Mouse (Mus musculus) MEL (cell line): Measurements from ENCODE around the gene Atp5g1. TPM values are rescaled to one million over a fixed set of nuclear protein-coding genes. Genes with fewer than 3 reads are reported as not detected.

ENCODE experiments used
- DNase-seq: peaks from one replicate; pipeline ENCODE4 v3.0.0; 2011; ENCODE audit warnings: low read depth, low spot score
- H3K27ac ChIP-seq: 2 replicates; pipeline ENCODE4 v1.5.1; 2012; ENCODE audit warnings: low read depth, mild to moderate bottlenecking, control low read depth, low read length, moderate library complexity; ENCODE audit not compliant: control insufficient read depth
- H3K27me3 ChIP-seq, 2 experiments: fragments of 150-350 bp in 1 of 2; sonication (generic) in 1 of 2; 2 replicates each; pipeline ENCODE4 v1.6.1; 2012; ENCODE audit warnings: low read length in 2 of 2, mild to moderate bottlenecking in 2 of 2, improper control_type of control experiment in 1 of 2, moderate library complexity in 1 of 2; ENCODE audit not compliant: insufficient read depth in 2 of 2, control insufficient read depth in 1 of 2
- H3K36me3 ChIP-seq, 2 experiments: 2 replicates each; pipeline ENCODE4 v1.6.1; 2012 to 2014; ENCODE audit warnings: low read length in 2 of 2, improper control_type of control experiment in 1 of 2, inconsistent platforms in 1 of 2, mild to moderate bottlenecking in 1 of 2; ENCODE audit not compliant: insufficient read depth in 2 of 2, control insufficient read depth in 1 of 2
- H3K4me1 ChIP-seq, 2 experiments: fragments of 150-350 bp in 1 of 2; sonication (generic) in 1 of 2; 2 replicates each; pipeline ENCODE4 v1.6.1; 2012; ENCODE audit warnings: low read length in 2 of 2, improper control_type of control experiment in 1 of 2, mild to moderate bottlenecking in 1 of 2; ENCODE audit not compliant: insufficient read depth in 2 of 2, control insufficient read depth in 1 of 2
- H3K4me3 ChIP-seq, 2 experiments: fragments of 150-350 bp in 1 of 2; sonication (generic) in 1 of 2; 2 replicates each; pipeline ENCODE4 v1.5.1; 2012; ENCODE audit warnings: low read depth in 2 of 2, low read length in 2 of 2, mild to moderate bottlenecking in 2 of 2, moderate library complexity in 2 of 2, control low read depth in 1 of 2, improper control_type of control experiment in 1 of 2; ENCODE audit not compliant: control insufficient read depth in 1 of 2, insufficient read depth in 1 of 2
- H3K79me2 ChIP-seq: 2 replicates; pipeline ENCODE4 v1.6.1; 2012; ENCODE audit warnings: mild to moderate bottlenecking, low read length, moderate library complexity; ENCODE audit not compliant: control insufficient read depth, poor library complexity, insufficient read depth
- H3K9ac ChIP-seq: 2 replicates; pipeline ENCODE4 v1.6.1; 2012; ENCODE audit warnings: low read depth, mild to moderate bottlenecking, control low read depth, low read length, moderate library complexity; ENCODE audit not compliant: control insufficient read depth, poor library complexity, severe bottlenecking
- H3K9me3 ChIP-seq: fragments of 150-350 bp; sonication (generic); replicated peaks from 2 replicates; pipeline ENCODE4 v1.6.1; 2012; ENCODE audit warnings: mild to moderate bottlenecking, low read length, improper control_type of control experiment, moderate library complexity; ENCODE audit not compliant: insufficient read depth
- BHLHE40 ChIP-seq: IDR thresholded peaks from 2 replicates; pipeline ENCODE4 v1.6.1; 2012; ENCODE audit warnings: low read depth, mild to moderate bottlenecking, inconsistent platforms, low read length, improper control_type of control experiment, borderline replicate concordance
- CHD2 ChIP-seq: IDR thresholded peaks from 2 replicates; pipeline ENCODE4 v1.6.1; 2011; ENCODE audit warnings: low read length, improper control_type of control experiment
- CTCF ChIP-seq, 3 experiments: IDR thresholded peaks in 2 of 3; conservative IDR thresholded peaks in 1 of 3; 2 replicates each; pipeline ENCODE4 v1.5.1; 2011 to 2012; ENCODE audit warnings: low read length in 3 of 3, low read depth in 2 of 3, mild to moderate bottlenecking in 2 of 3, improper control_type of control experiment in 1 of 3, inconsistent platforms in 1 of 3, mixed read lengths in 1 of 3, moderate library complexity in 1 of 3; ENCODE audit not compliant: control insufficient read depth in 1 of 3, insufficient read depth in 1 of 3, poor library complexity in 1 of 3, severe bottlenecking in 1 of 3
- E2F4 ChIP-seq: IDR thresholded peaks from 2 replicates; pipeline ENCODE4 v1.6.1; 2011; ENCODE audit warnings: low read depth, low read length, improper control_type of control experiment, borderline replicate concordance
- ELF1 ChIP-seq: IDR thresholded peaks from 2 replicates; pipeline ENCODE4 v1.6.1; 2014; ENCODE audit warnings: low read depth, mild to moderate bottlenecking, inconsistent platforms, low read length, improper control_type of control experiment, moderate library complexity
- ETS1 ChIP-seq: IDR thresholded peaks from 2 replicates; pipeline ENCODE4 v1.6.1; 2012; ENCODE audit warnings: low read depth, mild to moderate bottlenecking, inconsistent platforms, low read length, improper control_type of control experiment, moderate library complexity
- GABPA ChIP-seq: IDR thresholded peaks from 2 replicates; pipeline ENCODE4 v1.6.1; 2012; ENCODE audit warnings: low read depth, mild to moderate bottlenecking, inconsistent platforms, low read length, improper control_type of control experiment, moderate library complexity
- GATA1 ChIP-seq: IDR thresholded peaks from 2 replicates; pipeline ENCODE4 v1.6.1; 2011; ENCODE audit warnings: low read depth, low read length, improper control_type of control experiment
- HCFC1 ChIP-seq: IDR thresholded peaks from 2 replicates; pipeline ENCODE4 v1.6.1; 2012; ENCODE audit warnings: low read depth, mild to moderate bottlenecking, inconsistent platforms, low read length, improper control_type of control experiment, moderate library complexity
- JUND ChIP-seq: IDR thresholded peaks from 2 replicates; pipeline ENCODE4 v1.6.1; 2011; ENCODE audit warnings: low read depth, mild to moderate bottlenecking, improper control_type of control experiment, low read length
- KAT2A ChIP-seq: conservative IDR thresholded peaks from 2 replicates; pipeline ENCODE4 v1.6.1; 2012; ENCODE audit warnings: low read depth, low read length, improper control_type of control experiment, inconsistent platforms
- MAFK ChIP-seq: IDR thresholded peaks from 2 replicates; pipeline ENCODE4 v1.6.1; 2011; ENCODE audit warnings: low read depth, mild to moderate bottlenecking, low read length, improper control_type of control experiment, borderline replicate concordance
- MAX ChIP-seq: IDR thresholded peaks from 2 replicates; pipeline ENCODE4 v1.6.1; 2011; ENCODE audit warnings: low read length, improper control_type of control experiment
- MAZ ChIP-seq: IDR thresholded peaks from 2 replicates; pipeline ENCODE4 v1.6.1; 2012; ENCODE audit warnings: low read depth, mild to moderate bottlenecking, inconsistent platforms, low read length, improper control_type of control experiment
- MEF2A ChIP-seq: IDR thresholded peaks from 2 replicates; pipeline ENCODE4 v1.6.1; 2014; ENCODE audit warnings: low read depth, mild to moderate bottlenecking, inconsistent platforms, low read length, improper control_type of control experiment; ENCODE audit not compliant: poor library complexity, insufficient replicate concordance, severe bottlenecking; ENCODE audit errors: extremely low read depth
- MXI1 ChIP-seq: IDR thresholded peaks from 2 replicates; pipeline ENCODE4 v1.6.1; 2011; ENCODE audit warnings: mild to moderate bottlenecking, low read depth, low read length, improper control_type of control experiment
- MYB ChIP-seq: IDR thresholded peaks from 2 replicates; pipeline ENCODE4 v1.6.1; 2011; ENCODE audit warnings: mild to moderate bottlenecking, low read depth, low read length, improper control_type of control experiment
- MYC ChIP-seq: IDR thresholded peaks from 2 replicates; pipeline ENCODE4 v1.6.1; 2011; ENCODE audit warnings: low read depth, mild to moderate bottlenecking, low read length, improper control_type of control experiment, moderate library complexity
- NELFE ChIP-seq: IDR thresholded peaks from 2 replicates; pipeline ENCODE4 v1.6.1; 2011; ENCODE audit warnings: low read depth, low read length, improper control_type of control experiment
- NRF1 ChIP-seq: IDR thresholded peaks from 2 replicates; pipeline ENCODE4 v1.6.1; 2014; ENCODE audit warnings: low read depth, mild to moderate bottlenecking, inconsistent platforms, low read length, improper control_type of control experiment, moderate library complexity; ENCODE audit not compliant: poor library complexity, insufficient read depth, severe bottlenecking
- POLR2A ChIP-seq, 2 experiments: IDR thresholded peaks; 2 replicates each; pipeline ENCODE4 v1.6.1; 2011 to 2012; ENCODE audit warnings: low read length in 2 of 2, mild to moderate bottlenecking in 2 of 2, control low read depth in 1 of 2, improper control_type of control experiment in 1 of 2, low read depth in 1 of 2, moderate library complexity in 1 of 2; ENCODE audit not compliant: control insufficient read depth in 1 of 2, insufficient read depth in 1 of 2, poor library complexity in 1 of 2
- POLR2AphosphoS2 ChIP-seq: IDR thresholded peaks from 2 replicates; pipeline ENCODE4 v1.6.1; 2011; ENCODE audit warnings: low read length, improper control_type of control experiment
- POLR2AphosphoS5 ChIP-seq: IDR thresholded peaks from 2 replicates; pipeline ENCODE4 v1.6.1; 2012; ENCODE audit warnings: low read depth, borderline replicate concordance, mild to moderate bottlenecking, inconsistent platforms, low read length, moderate library complexity, mixed read lengths
- RAD21 ChIP-seq: IDR thresholded peaks from 2 replicates; pipeline ENCODE4 v1.6.1; 2011; ENCODE audit warnings: mild to moderate bottlenecking, low read depth, low read length, improper control_type of control experiment
- RCOR1 ChIP-seq: IDR thresholded peaks from 2 replicates; pipeline ENCODE4 v1.6.1; 2012; ENCODE audit warnings: low read depth, mild to moderate bottlenecking, inconsistent platforms, low read length, improper control_type of control experiment
- SIN3A ChIP-seq: IDR thresholded peaks from 2 replicates; pipeline ENCODE4 v1.6.1; 2012; ENCODE audit warnings: low read length, improper control_type of control experiment, inconsistent platforms
- SMC3 ChIP-seq: IDR thresholded peaks from 2 replicates; pipeline ENCODE4 v1.6.1; 2011; ENCODE audit warnings: low read depth, low read length, improper control_type of control experiment
- TAL1 ChIP-seq: IDR thresholded peaks from 2 replicates; pipeline ENCODE4 v1.6.1; 2012; ENCODE audit warnings: mild to moderate bottlenecking, inconsistent platforms, low read length, moderate library complexity, mixed read lengths
- TBP ChIP-seq: IDR thresholded peaks from 2 replicates; pipeline ENCODE4 v1.8.0; 2011; ENCODE audit warnings: low read depth, low read length, improper control_type of control experiment
- TCF12 ChIP-seq: IDR thresholded peaks from 2 replicates; pipeline ENCODE4 v1.6.1; 2014; ENCODE audit warnings: low read depth, mild to moderate bottlenecking, inconsistent platforms, low read length, improper control_type of control experiment, moderate library complexity
- UBTF ChIP-seq: IDR thresholded peaks from 2 replicates; pipeline ENCODE4 v1.6.1; 2012; ENCODE audit warnings: low read depth, mild to moderate bottlenecking, inconsistent platforms, low read length, improper control_type of control experiment, moderate library complexity, borderline replicate concordance; ENCODE audit not compliant: insufficient read depth
- USF1 ChIP-seq: IDR thresholded peaks from 2 replicates; pipeline ENCODE4 v1.6.1; 2014; ENCODE audit warnings: low read depth, mild to moderate bottlenecking, inconsistent platforms, low read length, improper control_type of control experiment, moderate library complexity
- USF2 ChIP-seq, 2 experiments: IDR thresholded peaks; 2 replicates each; pipeline ENCODE4 v1.6.1; 2011 to 2012; ENCODE audit warnings: improper control_type of control experiment in 2 of 2, low read length in 2 of 2, borderline replicate concordance in 1 of 2, inconsistent platforms in 1 of 2, low read depth in 1 of 2, mild to moderate bottlenecking in 1 of 2; ENCODE audit not compliant: insufficient read depth in 1 of 2
- ZC3H11A ChIP-seq: IDR thresholded peaks from 2 replicates; pipeline ENCODE4 v1.6.1; 2012; ENCODE audit warnings: low read depth, mild to moderate bottlenecking, inconsistent platforms, low read length, improper control_type of control experiment
- ZKSCAN1 ChIP-seq: IDR thresholded peaks from 2 replicates; pipeline ENCODE4 v1.6.1; 2012; ENCODE audit warnings: low read depth, mild to moderate bottlenecking, inconsistent platforms, low read length, improper control_type of control experiment, moderate library complexity
- ZMIZ1 ChIP-seq: IDR thresholded peaks from 2 replicates; pipeline ENCODE4 v1.6.1; 2012; ENCODE audit warnings: low read depth, mild to moderate bottlenecking, inconsistent platforms, low read length, improper control_type of control experiment, moderate library complexity
- ZNF384 ChIP-seq: IDR thresholded peaks from 2 replicates; pipeline ENCODE4 v1.6.1; 2012; ENCODE audit warnings: low read depth, mild to moderate bottlenecking, inconsistent platforms, low read length, improper control_type of control experiment
- polyA plus RNA-seq, 2 experiments: library from polyadenylated mRNA; stranded (reverse) in 1 of 2; unstranded in 1 of 2; fragments of >175 nt in 1 of 2; fragments of >200 nt in 1 of 2; gene quantifications; 2 replicates each; pipeline versions ENCODE4 v1.2.1 to v1.2.4; 2012; ENCODE audit warnings: low replicate concordance in 2 of 2, low read depth in 1 of 2; ENCODE audit not compliant: insufficient read length in 2 of 2, insufficient read depth in 1 of 2, missing spikeins in 1 of 2
- total RNA-seq: library from RNA; depleted of rRNA; stranded (reverse); fragments of 300-350 nt; gene quantifications from 2 replicates; pipeline ENCODE4 v1.2.3, GENCODE M21; 2012

Gene Atp5g1
- total and polyA plus RNA-seq, 3 experiments = 1,519 to 1,694 TPM; not detected in 1

DNA sequence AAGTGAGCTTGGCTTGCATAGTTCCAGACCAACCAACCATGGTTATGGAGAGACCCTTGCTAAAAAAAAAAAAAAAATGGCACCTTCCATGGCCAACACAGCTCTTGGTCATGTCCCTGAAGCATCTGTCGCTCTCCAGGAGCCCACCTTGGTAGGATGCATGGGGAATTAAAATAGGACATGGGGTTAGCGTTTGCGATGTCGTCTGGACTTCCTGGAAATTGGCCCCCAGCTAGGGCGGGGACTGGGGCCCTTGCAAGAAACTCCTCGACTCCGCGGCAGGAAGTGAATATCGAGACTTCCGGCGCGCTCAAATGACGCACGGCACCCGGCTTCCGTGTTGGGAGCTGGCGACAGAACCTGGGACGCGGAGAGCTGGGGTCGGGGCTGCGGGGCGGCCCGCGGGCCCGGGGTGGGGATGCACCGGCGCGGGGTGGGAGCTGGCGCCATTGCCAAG, 40.8 kb downstream of the Atp5g1 start, which contains the start of gene Snf8:
Gene Snf8 (plus strand): TSS at position 290 of the 457 bp plus-strand sequence.
- peak within 1 kb of the TSS; percentile 75 to 76 for H3K4me3 ChIP-seq
- no peaks in the 10 kb centered on the region for H3K9me3 ChIP-seq
- peaks cover 9 to 30% of the 10 kb centered on the region in 2 experiments for H3K4me1 ChIP-seq
- peak within 1 kb of the TSS; percentile 83 for H3K9ac ChIP-seq
- peak within 1 kb of the TSS; percentile 86 for H3K27ac ChIP-seq
- DNase-seq = peak; percentile 99
- H3K79me2 ChIP-seq = peaks cover 16% of the 10 kb centered on the region
- no peaks in the 10 kb centered on the region for H3K27me3 ChIP-seq
- H3K36me3 ChIP-seq = peaks cover 6 to 26% of the 10 kb centered on the region in 2 experiments
- TF ChIP-seq BHLHE40 = no peak
- peak; percentile 94 for TF ChIP-seq HCFC1
- no peak for TF ChIP-seq RCOR1
- TF ChIP-seq TAL1 = no peak
- TF ChIP-seq GABPA = no peak
- TF ChIP-seq MAFK = no peak
- peak; percentile 75; the same call in 1 of the 2 replicates for TF ChIP-seq KAT2A
- no peak for TF ChIP-seq SMC3
- no peak for TF ChIP-seq ZKSCAN1
- TF ChIP-seq USF2 (IDR thresholded peaks at IDR 0.05; ENCODE audit: borderline replicate concordance in 1 of 2, insufficient read depth in 1 of 2, low read depth in 1 of 2, low read length in 2 of 2) = no peak
- TF ChIP-seq POLR2AphosphoS5 = no peak; the same call in 1 of the 2 replicates
- TF ChIP-seq UBTF = no peak
- TF ChIP-seq TBP = peak; percentile 89
- TF ChIP-seq MYB = no peak
- TF ChIP-seq MYC = 0 out of 2 replicates have a peak, but pooled peaks have one; percentile 45
- TF ChIP-seq ZNF384 = peak; percentile 82
- TF ChIP-seq JUND = no peak
- peak; percentile 20; the same call in 1 of the 2 replicates for TF ChIP-seq MAX
- TF ChIP-seq USF1 = no peak
- peak; percentile 63; the same call in 1 of the 2 replicates for TF ChIP-seq TCF12
- TF ChIP-seq RAD21 = no peak
- TF ChIP-seq MXI1 = peak; percentile 86
- no peak for TF ChIP-seq CTCF (IDR thresholded peaks at IDR 0.05 in 2 of 3, conservative IDR thresholded peaks at IDR 0.05 in 1 of 3; ENCODE audit: control insufficient read depth in 1 of 3, insufficient read depth in 1 of 3, low read depth in 2 of 3, low read length in 3 of 3, poor library complexity in 1 of 3, severe bottlenecking in 1 of 3)
- TF ChIP-seq ETS1 = 0 out of 2 replicates have a peak, but pooled peaks have one; percentile 42
- TF ChIP-seq ELF1 = peak; percentile 100
- TF ChIP-seq MAZ = peak; percentile 93
- no peak for TF ChIP-seq GATA1
- peak; percentile 67 to 96; a peak in 3 of 4 replicates for TF ChIP-seq POLR2A (IDR thresholded peaks at IDR 0.05; ENCODE audit: control insufficient read depth in 1 of 2, insufficient read depth in 1 of 2, low read depth in 1 of 2, low read length in 2 of 2, poor library complexity in 1 of 2)
- no peak for TF ChIP-seq CHD2
- TF ChIP-seq MEF2A = no peak
- TF ChIP-seq SIN3A = peak; percentile 96
- no peak for TF ChIP-seq E2F4
- TF ChIP-seq POLR2AphosphoS2 = peak; percentile 94
- TF ChIP-seq NELFE = peak; percentile 92
- no peak for TF ChIP-seq NRF1
- TF ChIP-seq ZC3H11A = no peak
- TF ChIP-seq ZMIZ1 = peak; percentile 88
